Mouse (Mus musculus): ENCODE measurements around the gene Dimt1. TPM values are rescaled to one million over a fixed set of nuclear protein-coding genes. Genes with fewer than 3 reads are reported as not detected.
"Not testable (repeated sequence)": the region's sequence is repeated elsewhere in the genome, so short reads cannot be mapped to it uniquely, and the experiment has no call there.

Dimt1 gene
- polyA plus RNA-seq (2014; fragmentation: Nextera tagmentation; extraction: Ambion mirVana) = 44.3 and 45.2 TPM in 2 replicates

DNA sequence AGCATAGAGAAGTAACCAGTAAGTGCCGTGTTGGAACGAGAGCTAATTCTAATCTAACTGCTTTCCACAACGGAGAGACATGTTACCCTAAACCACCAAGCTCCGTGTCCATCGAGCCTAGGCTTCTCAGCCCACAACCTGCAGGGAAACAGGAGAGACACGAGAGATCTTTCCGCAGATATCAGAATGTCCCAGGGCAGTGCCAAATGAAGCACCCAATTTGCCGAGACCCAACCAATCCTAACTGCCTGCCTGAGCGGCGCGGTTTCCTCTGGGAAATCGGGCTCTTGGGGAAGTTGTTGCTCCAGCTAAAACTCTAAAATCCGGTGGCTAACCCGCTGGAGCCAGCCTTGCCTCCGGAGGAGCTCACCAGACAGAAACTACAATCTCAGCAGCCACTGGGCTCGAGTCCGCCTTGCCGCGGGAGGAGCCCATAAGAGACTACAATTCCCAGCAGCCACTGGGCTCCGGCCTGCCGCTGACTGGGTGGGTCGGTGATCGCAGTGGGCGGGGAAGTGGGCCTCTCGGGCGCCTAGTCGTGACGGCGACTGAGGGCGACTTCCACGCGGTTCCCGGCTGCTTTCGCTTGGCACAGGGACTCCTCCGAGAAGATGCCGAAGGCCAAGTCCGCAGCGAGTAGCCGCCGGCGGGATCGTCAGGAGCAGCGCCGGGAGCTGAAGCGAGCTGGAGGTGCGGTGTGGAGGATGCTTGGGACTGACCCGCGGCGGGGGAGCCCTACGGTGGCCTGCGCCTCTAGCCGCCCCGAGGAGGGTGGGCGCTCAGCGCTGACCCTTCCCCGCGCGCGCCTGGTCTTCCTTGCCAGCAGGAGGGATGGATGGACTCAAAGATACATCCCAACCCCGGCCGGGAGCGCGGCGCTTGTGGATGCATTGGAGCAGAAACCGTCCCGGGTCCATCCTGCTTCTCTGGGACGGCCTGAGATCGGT is at the start of gene Dimt1:
Gene Dimt1, plus strand, starts transcription at position 534 of the 947 bp plus-strand sequence.
- peaks cover 11% of the 10 kb centered on the region for H3K4me1 ChIP-seq (ENCODE audit: control insufficient read depth, insufficient read depth, low read length)
- H3K9ac ChIP-seq (ENCODE audit: low read length) = peak within 1 kb of the TSS; percentile 86
- ATAC-seq (ENCODE audit: low FRiP score) (peak; percentile 99), DNase-seq (ENCODE audit: low spot score, missing footprints) (peak; percentile 98)
- WGBS = under 1% methylated on average over 67 of the region's 68 CpGs
- H3K27ac ChIP-seq (ENCODE audit: low read depth, low read length) = peak within 1 kb of the TSS; percentile 0; the same call in 1 of the 2 replicates
- H3K4me3 ChIP-seq (ENCODE audit: low read depth, low read length) = peak within 1 kb of the TSS; percentile 88
- H3K9me3 ChIP-seq (ENCODE audit: control insufficient read depth, low read length) = no peaks in the 10 kb centered on the region
- H3K36me3 ChIP-seq (ENCODE audit: control insufficient read depth, insufficient read depth, low read length) = no peaks in the 10 kb centered on the region
- no peaks in the 10 kb centered on the region for H3K27me3 ChIP-seq (ENCODE audit: control insufficient read depth, insufficient read depth, low read length)
- peak within 1 kb of the TSS; percentile 71 for H3K4me2 ChIP-seq

DNA sequence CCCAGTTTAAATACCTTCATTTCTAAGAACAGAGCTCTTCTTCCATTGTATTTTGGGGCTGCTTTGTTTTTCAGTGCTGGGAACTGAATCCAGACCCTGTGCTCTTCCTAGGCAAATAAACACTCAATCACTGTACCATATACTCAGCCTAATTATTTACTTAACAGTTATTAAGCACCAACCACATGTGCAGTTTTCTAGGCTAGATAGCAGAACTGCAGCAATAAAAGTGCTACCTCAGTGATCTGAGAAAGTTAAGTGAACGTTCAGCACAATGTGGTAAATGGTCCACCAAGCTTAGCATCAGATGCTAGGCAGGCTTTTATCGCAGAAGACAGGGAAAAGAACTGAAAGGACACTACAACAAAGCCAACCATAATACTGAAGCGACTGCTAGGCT is 42.3 kb upstream of the Dimt1 start:
- ATAC-seq (ENCODE audit: low FRiP score) = no peak
- WGBS = 95% methylated on average over 3 of the region's 3 CpGs
- no peak overlapping the region for H3K4me3 ChIP-seq (ENCODE audit: low read depth, low read length)
- no peaks in the 10 kb centered on the region for H3K4me1 ChIP-seq (ENCODE audit: control insufficient read depth, insufficient read depth, low read length)
- no peak overlapping the region for H3K27ac ChIP-seq (ENCODE audit: low read depth, low read length)
- no peaks in the 10 kb centered on the region for H3K27me3 ChIP-seq (ENCODE audit: control insufficient read depth, insufficient read depth, low read length)
- no peaks in the 10 kb centered on the region for H3K9me3 ChIP-seq (ENCODE audit: control insufficient read depth, low read length)
- peaks cover 13% of the 10 kb centered on the region for H3K36me3 ChIP-seq (ENCODE audit: control insufficient read depth, insufficient read depth, low read length)
- no peak overlapping the region for H3K4me2 ChIP-seq
- H3K9ac ChIP-seq (ENCODE audit: low read length) = no peak overlapping the region
- no peak for DNase-seq (ENCODE audit: low spot score, missing footprints)

DNA sequence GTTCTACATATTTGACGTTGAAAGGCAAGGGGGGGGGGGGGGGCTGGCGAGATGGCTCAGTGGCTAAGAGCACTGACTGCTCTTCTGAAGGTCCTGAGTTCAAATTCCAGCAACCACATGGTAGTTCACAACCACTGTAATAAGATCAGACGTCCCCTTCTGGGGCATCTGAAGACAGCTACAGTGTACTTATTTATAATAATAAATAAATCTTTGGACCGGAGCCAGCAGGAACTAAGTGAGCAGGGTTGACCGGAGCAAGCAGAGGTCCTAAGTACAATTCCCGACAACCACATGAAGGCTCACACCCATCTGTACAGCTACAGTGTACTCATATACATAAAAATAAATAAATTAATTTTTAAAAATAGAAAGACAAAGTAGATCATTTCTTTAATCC is 41.8 kb upstream of the Dimt1 start:
- not testable (repeated sequence) for H3K27me3 ChIP-seq (ENCODE audit: control insufficient read depth, insufficient read depth, low read length); ATAC-seq (ENCODE audit: low FRiP score); H3K4me1 ChIP-seq (ENCODE audit: control insufficient read depth, insufficient read depth, low read length); H3K9ac ChIP-seq (ENCODE audit: low read length); DNase-seq (ENCODE audit: low spot score, missing footprints); H3K9me3 ChIP-seq (ENCODE audit: control insufficient read depth, low read length); H3K4me3 ChIP-seq (ENCODE audit: low read depth, low read length); H3K27ac ChIP-seq (ENCODE audit: low read depth, low read length); H3K4me2 ChIP-seq
- WGBS = 90% methylated on average over 6 of the region's 6 CpGs
- peaks cover 19% of the 10 kb centered on the region for H3K36me3 ChIP-seq (ENCODE audit: control insufficient read depth, insufficient read depth, low read length)

DNA sequence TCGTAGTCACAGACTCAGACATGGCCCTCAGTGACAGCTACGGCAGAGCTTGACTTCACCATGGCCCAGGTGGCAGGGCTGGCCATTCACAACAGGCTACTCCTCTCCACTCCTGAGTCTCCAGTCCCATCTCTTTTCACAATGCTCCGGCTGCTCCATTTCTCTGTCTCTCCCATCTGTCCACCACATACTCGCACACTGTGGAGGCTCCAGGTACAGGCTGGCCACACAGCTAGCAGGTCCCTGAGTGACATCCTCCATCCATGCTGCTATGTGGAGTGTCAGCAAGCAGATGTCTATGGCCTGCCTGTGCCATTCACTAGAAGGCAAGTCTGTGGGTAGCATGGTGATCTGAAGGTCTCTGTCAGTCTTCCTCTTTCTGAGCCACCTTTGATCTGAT is 39.7 kb upstream of the Dimt1 start:
- ATAC-seq (ENCODE audit: low FRiP score) (no peak), DNase-seq (ENCODE audit: low spot score, missing footprints) (no peak)
- 89% methylated on average over 4 of the region's 4 CpGs for WGBS
- Histone ChIP-seq H3K4me3 (ENCODE audit: low read depth, low read length) (no peak overlapping the region), H3K36me3 (ENCODE audit: control insufficient read depth, insufficient read depth, low read length) (peaks cover 20% of the 10 kb centered on the region), H3K4me2 (no peak overlapping the region), H3K27me3 (ENCODE audit: control insufficient read depth, insufficient read depth, low read length) (no peaks in the 10 kb centered on the region), H3K9me3 (ENCODE audit: control insufficient read depth, low read length) (no peaks in the 10 kb centered on the region), H3K4me1 (ENCODE audit: control insufficient read depth, insufficient read depth, low read length) (no peaks in the 10 kb centered on the region), H3K9ac (ENCODE audit: low read length) (no peak overlapping the region), H3K27ac (ENCODE audit: low read depth, low read length) (no peak overlapping the region)

DNA sequence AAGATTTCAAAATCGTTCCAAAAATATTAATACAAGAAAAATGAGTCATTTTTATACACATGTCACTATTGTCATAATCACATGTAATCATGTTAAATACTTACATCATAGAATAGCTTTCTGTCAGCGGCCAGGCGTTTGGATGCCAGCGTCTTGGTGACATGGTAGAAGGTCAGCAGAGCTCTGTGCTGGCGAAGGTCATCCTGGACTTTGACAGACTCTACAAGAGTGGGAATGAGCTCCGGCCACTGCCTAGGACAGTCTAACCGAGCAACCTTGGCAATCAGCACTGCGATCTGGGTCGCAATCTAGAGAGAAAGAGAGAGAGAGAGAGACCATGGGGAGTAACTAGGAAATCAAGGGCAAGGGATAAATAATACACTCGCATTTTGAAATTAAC is 36.8 kb upstream of the Dimt1 start:
- Histone ChIP-seq H3K9ac (ENCODE audit: low read length) (no peak overlapping the region), H3K36me3 (ENCODE audit: control insufficient read depth, insufficient read depth, low read length) (peaks cover 20% of the 10 kb centered on the region)
- ATAC-seq (ENCODE audit: low FRiP score) = no peak

DNA sequence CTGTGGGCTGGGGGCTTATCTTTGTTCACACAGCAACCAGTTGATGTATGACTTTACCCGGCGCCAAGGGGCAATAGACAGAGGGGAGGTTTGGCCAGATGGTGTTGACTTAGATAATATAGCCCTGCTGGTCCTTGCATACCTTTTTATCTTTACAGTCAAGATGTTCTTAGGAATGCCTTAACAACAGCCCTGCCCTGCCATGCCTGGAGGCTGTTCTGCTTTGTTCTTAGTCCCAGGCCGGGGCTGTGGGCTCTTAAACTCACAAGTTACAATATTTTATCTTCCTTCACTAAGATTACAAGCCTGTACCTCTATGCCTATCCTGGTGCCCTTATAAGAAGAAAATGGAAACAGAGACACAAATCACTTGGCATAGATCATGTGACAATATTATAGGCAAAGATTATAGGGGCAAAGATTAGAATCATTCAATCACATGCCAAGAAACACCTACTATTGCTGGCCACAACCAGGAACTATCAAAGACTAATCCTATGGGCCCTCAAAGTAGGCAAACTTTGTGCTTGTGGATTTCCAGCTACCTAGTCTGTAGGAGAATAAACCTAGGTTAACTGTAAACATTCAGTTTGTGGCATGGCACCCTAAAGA is 33.7 kb upstream of the Dimt1 start:
- Histone ChIP-seq H3K4me2 (no peak overlapping the region), H3K9ac (ENCODE audit: low read length) (no peak overlapping the region), H3K4me1 (ENCODE audit: control insufficient read depth, insufficient read depth, low read length) (no peaks in the 10 kb centered on the region), H3K9me3 (ENCODE audit: control insufficient read depth, low read length) (no peaks in the 10 kb centered on the region), H3K27me3 (ENCODE audit: control insufficient read depth, insufficient read depth, low read length) (no peaks in the 10 kb centered on the region), H3K4me3 (ENCODE audit: low read depth, low read length) (no peak overlapping the region), H3K27ac (ENCODE audit: low read depth, low read length) (no peak overlapping the region), H3K36me3 (ENCODE audit: control insufficient read depth, insufficient read depth, low read length) (peaks cover 13% of the 10 kb centered on the region)
- no peak for ATAC-seq (ENCODE audit: low FRiP score)
- no peak for DNase-seq (ENCODE audit: low spot score, missing footprints)
- WGBS = 88% methylated on average over 3 of the region's 3 CpGs

More for the DNA sequence above, 36.8 kb upstream of the Dimt1 start:
- WGBS = 95% methylated on average over 10 of the region's 10 CpGs
- no peaks in the 10 kb centered on the region for H3K9me3 ChIP-seq (ENCODE audit: control insufficient read depth, low read length)
- no peak overlapping the region for H3K27ac ChIP-seq (ENCODE audit: low read depth, low read length)
- no peaks in the 10 kb centered on the region for H3K4me1 ChIP-seq (ENCODE audit: control insufficient read depth, insufficient read depth, low read length)
- no peak overlapping the region for H3K4me3 ChIP-seq (ENCODE audit: low read depth, low read length)
- H3K27me3 ChIP-seq (ENCODE audit: control insufficient read depth, insufficient read depth, low read length) = no peaks in the 10 kb centered on the region
- DNase-seq (ENCODE audit: low spot score, missing footprints) = no peak
- no peak overlapping the region for H3K4me2 ChIP-seq

DNA sequence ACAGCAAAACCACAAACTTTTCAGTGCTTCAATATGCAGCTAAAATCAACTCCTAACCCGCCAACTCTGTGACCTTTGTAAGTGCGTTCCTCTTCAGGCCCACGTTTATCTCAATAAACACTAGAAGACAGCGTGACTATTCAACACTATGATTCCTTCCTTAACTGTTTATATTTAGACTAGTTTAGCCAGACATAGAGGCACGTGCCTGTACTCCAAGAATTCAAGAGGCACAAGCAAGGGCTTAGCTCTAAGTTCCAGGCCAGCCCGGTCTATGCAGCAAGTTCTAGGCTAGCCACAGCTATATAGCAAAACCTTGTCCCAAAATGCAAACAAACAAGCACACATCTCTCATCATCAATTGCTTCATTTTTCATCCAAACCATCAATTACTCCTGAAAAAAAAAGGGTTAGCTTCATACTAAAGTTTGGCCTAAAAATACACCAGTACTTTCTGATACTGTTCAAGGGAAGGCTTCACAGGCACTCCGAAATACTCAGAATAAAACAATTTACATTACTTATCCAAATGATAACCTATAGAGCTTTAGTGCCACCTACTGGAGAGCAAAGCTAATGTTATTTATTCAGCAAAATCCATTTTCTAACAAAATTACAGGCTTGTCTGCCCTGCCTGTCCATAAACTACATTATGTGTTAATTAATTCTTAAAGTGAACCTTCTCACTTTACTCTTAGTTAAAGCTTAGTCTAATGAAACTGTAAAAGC is 28.4 kb upstream of the Dimt1 start:
- Histone ChIP-seq H3K9me3 (ENCODE audit: control insufficient read depth, low read length) (no peaks in the 10 kb centered on the region), H3K4me2 (no peak overlapping the region), H3K27me3 (ENCODE audit: control insufficient read depth, insufficient read depth, low read length) (no peaks in the 10 kb centered on the region), H3K4me1 (ENCODE audit: control insufficient read depth, insufficient read depth, low read length) (no peaks in the 10 kb centered on the region), H3K4me3 (ENCODE audit: low read depth, low read length) (no peak overlapping the region), H3K36me3 (ENCODE audit: control insufficient read depth, insufficient read depth, low read length) (peaks cover 3% of the 10 kb centered on the region), H3K27ac (ENCODE audit: low read depth, low read length) (no peak overlapping the region), H3K9ac (ENCODE audit: low read length) (no peak overlapping the region)
- peak; percentile 88 for DNase-seq (ENCODE audit: low spot score, missing footprints)
- WGBS = 93% methylated on average over 7 of the region's 7 CpGs
- ATAC-seq (ENCODE audit: low FRiP score) = no peak

DNA sequence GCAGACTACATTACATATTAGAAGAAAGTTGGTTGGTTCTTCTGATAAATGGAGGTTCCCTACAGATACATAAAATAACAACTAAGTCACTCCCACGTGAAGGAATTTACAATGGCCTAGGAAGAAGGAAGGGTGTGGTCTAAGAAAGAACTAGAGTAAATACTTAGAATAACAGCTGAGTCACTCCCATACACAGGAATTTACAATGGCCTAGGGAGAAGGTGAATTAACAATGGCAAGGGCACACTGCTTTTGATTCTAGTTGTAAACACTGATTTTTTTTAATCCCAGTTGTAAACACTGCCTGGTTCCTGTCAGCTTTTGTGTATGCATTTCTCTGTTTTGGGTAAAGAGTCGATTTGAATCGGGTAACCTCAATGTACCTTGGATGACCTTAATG is 21.0 kb upstream of the Dimt1 start:
- not testable (repeated sequence) for H3K36me3 ChIP-seq (ENCODE audit: control insufficient read depth, insufficient read depth, low read length); H3K4me1 ChIP-seq (ENCODE audit: control insufficient read depth, insufficient read depth, low read length); H3K27me3 ChIP-seq (ENCODE audit: control insufficient read depth, insufficient read depth, low read length); H3K4me3 ChIP-seq (ENCODE audit: low read depth, low read length); ATAC-seq (ENCODE audit: low FRiP score); H3K27ac ChIP-seq (ENCODE audit: low read depth, low read length); H3K9me3 ChIP-seq (ENCODE audit: control insufficient read depth, low read length); DNase-seq (ENCODE audit: low spot score, missing footprints); H3K9ac ChIP-seq (ENCODE audit: low read length); H3K4me2 ChIP-seq
- 90% methylated on average over 3 of the region's 3 CpGs for WGBS
